Mouse (Mus musculus) CH12.LX (cell line): ENCODE measurements around the gene Uri1. TPM values are rescaled to one million over a fixed set of nuclear protein-coding genes. Genes with fewer than 3 reads are reported as not detected.

ENCODE experiments used
- DNase-seq: peaks from one replicate; pipeline ENCODE4 v3.0.0-alpha.2; 2013; ENCODE audit errors: extremely low read depth
- H3K27ac ChIP-seq: 2 replicates; pipeline ENCODE4 v1.5.1; 2012; ENCODE audit warnings: low read depth, mild to moderate bottlenecking, control low read depth, moderate library complexity; ENCODE audit not compliant: insufficient read depth
- H3K27me3 ChIP-seq: replicated peaks from 2 replicates; pipeline ENCODE3; 2012; ENCODE audit warnings: inconsistent platforms
- H3K36me3 ChIP-seq, 2 experiments: replicated peaks in 1 of 2; 2 replicates each; pipeline versions ENCODE3 to v1.6.1; 2012; ENCODE audit warnings: inconsistent platforms in 1 of 2, low read length in 1 of 2, mild to moderate bottlenecking in 1 of 2, mixed read lengths in 1 of 2, moderate library complexity in 1 of 2; ENCODE audit not compliant: control insufficient read depth in 1 of 2, insufficient read depth in 1 of 2
- H3K4me1 ChIP-seq, 2 experiments: 2 replicates each; pipeline ENCODE4 v1.6.1; 2012; ENCODE audit warnings: inconsistent platforms in 1 of 2, moderate library complexity in 1 of 2; ENCODE audit not compliant: insufficient read depth in 2 of 2, control insufficient read depth in 1 of 2
- H3K4me2 ChIP-seq: 2 replicates; pipeline ENCODE4 v1.6.1; 2012; ENCODE audit warnings: low read depth, mild to moderate bottlenecking, control low read depth; ENCODE audit not compliant: poor library complexity, insufficient read depth, severe bottlenecking
- H3K4me3 ChIP-seq, 3 experiments: fragments of 150-350 bp in 1 of 3; sonication (generic) in 1 of 3; replicated peaks in 1 of 3; 2 replicates each; pipeline versions ENCODE3 to v1.5.1; 2011 to 2012; ENCODE audit warnings: low read depth in 2 of 3, low read length in 2 of 3, mild to moderate bottlenecking in 2 of 3, moderate library complexity in 2 of 3, control low read depth in 1 of 3, improper control_type of control experiment in 1 of 3, inconsistent platforms in 1 of 3, mixed read lengths in 1 of 3; ENCODE audit not compliant: poor library complexity in 1 of 3
- H3K79me2 ChIP-seq: replicated peaks from 2 replicates; pipeline ENCODE4 v1.6.1; 2012; ENCODE audit warnings: mild to moderate bottlenecking, moderate library complexity; ENCODE audit not compliant: control insufficient read depth, poor library complexity, insufficient read depth, severe bottlenecking; ENCODE audit errors: extremely low read depth
- H3K9ac ChIP-seq: 2 replicates; pipeline ENCODE4 v1.6.1; 2012; ENCODE audit warnings: low read depth, mild to moderate bottlenecking, control low read depth, moderate library complexity; ENCODE audit not compliant: insufficient read depth
- H3K9me3 ChIP-seq: replicated peaks from 2 replicates; pipeline ENCODE3; 2012; ENCODE audit warnings: low read length, inconsistent platforms, mixed read lengths
- BHLHE40 ChIP-seq: IDR thresholded peaks from 2 replicates; pipeline ENCODE4 v1.6.1; 2011; ENCODE audit warnings: mild to moderate bottlenecking, low read depth, low read length, improper control_type of control experiment
- CHD1 ChIP-seq: IDR thresholded peaks from 2 replicates; pipeline ENCODE4 v1.6.1; 2012; ENCODE audit warnings: low read depth, low read length, improper control_type of control experiment, inconsistent platforms
- CHD2 ChIP-seq: IDR thresholded peaks from 2 replicates; pipeline ENCODE4 v1.6.1; 2011; ENCODE audit warnings: low read length, improper control_type of control experiment
- CTCF ChIP-seq, 2 experiments: IDR thresholded peaks in 1 of 2; conservative IDR thresholded peaks in 1 of 2; 2 replicates each; pipeline ENCODE4 v1.5.1; 2011 to 2012; ENCODE audit warnings: low read depth in 2 of 2, low read length in 2 of 2, improper control_type of control experiment in 1 of 2, inconsistent platforms in 1 of 2, mild to moderate bottlenecking in 1 of 2, moderate library complexity in 1 of 2
- E2F4 ChIP-seq: IDR thresholded peaks from 2 replicates; pipeline ENCODE4 v1.6.1; 2011; ENCODE audit warnings: low read depth, low read length, improper control_type of control experiment; ENCODE audit not compliant: insufficient replicate concordance
- ELF1 ChIP-seq: IDR thresholded peaks from 2 replicates; pipeline ENCODE4 v1.6.1; 2014; ENCODE audit warnings: low read depth, mild to moderate bottlenecking, inconsistent platforms, low read length, improper control_type of control experiment
- EP300 ChIP-seq: IDR thresholded peaks from 2 replicates; pipeline ENCODE4 v1.6.1; 2011; ENCODE audit warnings: low read length, improper control_type of control experiment
- HCFC1 ChIP-seq: IDR thresholded peaks from 2 replicates; pipeline ENCODE4 v1.6.1; 2012; ENCODE audit warnings: low read depth, mild to moderate bottlenecking, inconsistent platforms, low read length, improper control_type of control experiment
- JUND ChIP-seq: conservative IDR thresholded peaks from 2 replicates; pipeline ENCODE4 v1.6.1; 2011; ENCODE audit warnings: low read depth, low read length, improper control_type of control experiment
- KAT2A ChIP-seq: IDR thresholded peaks from 2 replicates; pipeline ENCODE4 v1.6.1; 2012; ENCODE audit warnings: low read length, improper control_type of control experiment, inconsistent platforms; ENCODE audit not compliant: insufficient replicate concordance
- MAX ChIP-seq: IDR thresholded peaks from 2 replicates; pipeline ENCODE4 v1.6.1; 2011; ENCODE audit warnings: low read length, improper control_type of control experiment
- MYC ChIP-seq: IDR thresholded peaks from 2 replicates; pipeline ENCODE4 v1.6.1; 2011; ENCODE audit warnings: low read depth, mild to moderate bottlenecking, improper control_type of control experiment, low read length
- PAX5 ChIP-seq: IDR thresholded peaks from 2 replicates; pipeline ENCODE4 v1.6.1; 2012; ENCODE audit warnings: low read length, inconsistent platforms, mixed read lengths
- SIN3A ChIP-seq: IDR thresholded peaks from 2 replicates; pipeline ENCODE4 v1.6.1; 2012; ENCODE audit warnings: low read length, improper control_type of control experiment, inconsistent platforms
- SMC3 ChIP-seq: IDR thresholded peaks from 2 replicates; pipeline ENCODE4 v1.6.1; 2011; ENCODE audit warnings: low read depth, low read length, improper control_type of control experiment
- TCF12 ChIP-seq: IDR thresholded peaks from 2 replicates; pipeline ENCODE4 v1.6.1; 2014; ENCODE audit warnings: low read depth, mild to moderate bottlenecking, inconsistent platforms, low read length, improper control_type of control experiment
- UBTF ChIP-seq: IDR thresholded peaks from 2 replicates; pipeline ENCODE4 v1.6.1; 2012; ENCODE audit warnings: low read depth, mild to moderate bottlenecking, inconsistent platforms, low read length, improper control_type of control experiment, moderate library complexity
- USF2 ChIP-seq: conservative IDR thresholded peaks from 2 replicates; pipeline ENCODE4 v1.6.1; 2011; ENCODE audit warnings: low read depth, low read length, improper control_type of control experiment
- ZC3H11A ChIP-seq: IDR thresholded peaks from 2 replicates; pipeline ENCODE4 v1.6.1; 2012; ENCODE audit warnings: low read depth, mild to moderate bottlenecking, inconsistent platforms, low read length, improper control_type of control experiment
- ZKSCAN1 ChIP-seq: IDR thresholded peaks from 2 replicates; pipeline ENCODE4 v1.6.1; 2012; ENCODE audit warnings: low read depth, inconsistent platforms, low read length, improper control_type of control experiment, borderline replicate concordance
- dilution Hi-C: fragments of 300-500 bp; cut with MboI; formaldehyde crosslinking; loops from 2 replicates; pipeline ENCODE4 v1.14.3; 2020; ENCODE audit warnings: low sequenced_read_pairs; ENCODE audit not compliant: extremely low pct_unique_long_range_greater_than_20kb, extremely low pct_ligation_motif_present
- in situ Hi-C: fragments of 300-500 bp; cut with MboI; formaldehyde crosslinking; loops from 3 replicates; pipeline ENCODE4 v1.14.3; 2019; ENCODE audit warnings: low sequenced_read_pairs, low pct_ligation_motif_present, low pct_unique_long_range_greater_than_20kb, mixed read lengths
- polyA plus RNA-seq: library from polyadenylated mRNA; unstranded; fragments of >175 nt; gene quantifications from 2 replicates; pipeline ENCODE4 v1.2.1, GENCODE M21; 2012; ENCODE audit warnings: low read depth; ENCODE audit not compliant: insufficient read length
- total RNA-seq, 2 experiments: library from RNA; depleted of rRNA; stranded (reverse); fragments of 300-350 nt in 1 of 2; fragments of >200 nt in 1 of 2; gene quantifications; 2 replicates each; pipeline ENCODE4 v1.2.3; 2012 to 2014

The Uri1 gene
- total and polyA plus RNA-seq, 3 experiments = 37.1 to 53.3 (median 50.1) TPM

DNA sequence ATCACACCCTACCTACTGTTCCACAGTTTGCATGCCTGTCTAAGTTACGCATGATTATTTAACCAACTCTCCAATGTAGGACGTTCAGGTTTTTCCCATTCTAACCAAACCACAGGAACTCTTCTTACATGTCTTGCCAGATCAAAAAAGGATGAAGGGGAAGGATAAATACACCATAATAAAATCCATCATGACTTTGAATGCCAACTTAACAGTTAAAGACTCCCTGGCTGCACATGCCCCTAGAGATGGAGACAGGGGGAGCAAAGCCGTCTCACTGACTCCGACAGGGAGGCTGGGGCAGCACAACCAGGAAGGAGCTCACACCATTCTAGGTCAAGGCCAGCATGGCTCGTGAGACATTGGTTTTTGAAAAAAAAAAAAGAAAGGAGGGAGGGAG is 8.0 kb downstream of the Uri1 start:
- TF ChIP-seq MYC (no peak), BHLHE40 (no peak), ZC3H11A (no peak), CTCF (conservative IDR thresholded peaks at IDR 0.05 in 1 of 2, IDR thresholded peaks at IDR 0.05 in 1 of 2; ENCODE audit: low read depth in 2 of 2, low read length in 2 of 2) (no peak), USF2 (no peak), KAT2A (no peak)
- Histone ChIP-seq H3K36me3 (peaks cover 0 to 15% of the 10 kb centered on the region in 2 experiments), H3K79me2 (peaks cover 54% of the 10 kb centered on the region), H3K4me1 (peaks cover 2 to 38% of the 10 kb centered on the region in 2 experiments; a peak in 2 of 4 replicates), H3K27ac (no peak overlapping the region), H3K27me3 (peaks cover 4% of the 10 kb centered on the region), H3K9ac (no peak overlapping the region), H3K4me2 (no peak overlapping the region), H3K4me3 (no peak overlapping the region), H3K9me3 (no peaks in the 10 kb centered on the region)
- DNase-seq = no peak
- dilution Hi-C loops = no loop called here
- in situ Hi-C loops = no loop called here

DNA sequence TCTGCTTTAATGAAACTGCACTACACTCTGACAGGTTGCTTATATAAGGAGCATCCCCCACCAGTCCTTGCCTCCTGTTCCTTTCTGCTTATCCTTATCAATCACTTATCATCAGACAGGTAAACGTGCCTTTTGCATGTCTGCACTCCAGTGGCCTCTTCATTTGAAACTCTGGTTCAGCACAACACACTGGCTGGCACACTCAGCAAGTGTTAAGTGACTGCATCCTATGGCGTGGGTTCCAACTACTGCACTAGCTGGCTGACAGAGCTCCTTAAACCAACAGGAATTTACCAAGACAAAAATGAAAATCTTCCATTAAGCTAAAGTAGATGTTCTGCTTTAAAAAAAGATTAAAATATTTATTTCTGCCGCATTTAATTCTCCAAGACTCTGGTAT is 9.4 kb downstream of the Uri1 start:
- in situ Hi-C loops = no loop called here
- Histone ChIP-seq H3K9me3 (no peaks in the 10 kb centered on the region), H3K27me3 (no peaks in the 10 kb centered on the region), H3K4me3 (no peak overlapping the region), H3K9ac (no peak overlapping the region), H3K27ac (no peak overlapping the region), H3K4me2 (no peak overlapping the region), H3K4me1 (peaks cover 2 to 44% of the 10 kb centered on the region in 2 experiments; a peak in 2 of 4 replicates), H3K79me2 (peaks cover 65% of the 10 kb centered on the region), H3K36me3 (peaks cover 0 to 15% of the 10 kb centered on the region in 2 experiments)
- TF ChIP-seq JUND (no peak), BHLHE40 (no peak), KAT2A (no peak), SIN3A (no peak), SMC3 (no peak), ZKSCAN1 (no peak), UBTF (no peak), CTCF (conservative IDR thresholded peaks at IDR 0.05 in 1 of 2, IDR thresholded peaks at IDR 0.05 in 1 of 2; ENCODE audit: low read depth in 2 of 2, low read length in 2 of 2) (no peak), ZC3H11A (no peak), ELF1 (no peak), E2F4 (no peak), MAX (no peak), CHD1 (no peak), PAX5 (no peak), EP300 (no peak), HCFC1 (no peak), CHD2 (no peak), TCF12 (no peak)
- dilution Hi-C loops = no loop called here
- DNase-seq = no peak
